Mouse (Mus musculus) erythroblast, embryonic 14.5 days (primary cell): ENCODE results near the gene Aida.

ENCODE experiments used
- GATA1 ChIP-seq: IDR thresholded peaks from 2 replicates; pipeline ENCODE4 v1.6.1; 2012; ENCODE audit warnings: low read length, inconsistent platforms, mixed read lengths
- TAL1 ChIP-seq: IDR thresholded peaks from 3 replicates; pipeline ENCODE4 v1.6.1; 2012; ENCODE audit warnings: low read length, inconsistent platforms, mixed read lengths

DNA sequence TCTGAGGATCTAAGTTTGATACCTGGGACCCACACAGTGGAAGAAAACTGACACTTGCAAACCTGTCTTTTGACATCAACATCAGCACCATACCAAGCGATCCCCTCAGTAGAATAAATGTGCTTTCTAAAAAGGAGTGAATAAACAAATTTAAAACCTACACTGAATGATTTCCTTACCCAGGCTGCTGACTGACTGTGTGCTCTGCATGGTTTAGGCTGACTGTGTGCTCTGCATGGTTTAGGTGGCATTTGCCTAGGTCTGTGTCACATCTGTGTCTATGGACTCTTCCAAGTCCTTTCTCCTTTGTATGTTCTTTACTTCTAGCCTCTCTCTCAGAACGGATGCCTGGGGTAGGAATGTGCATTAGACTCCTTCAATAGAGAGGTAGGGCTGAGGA, 44.6 kb upstream of the Aida start:
- TF ChIP-seq GATA1 (no peak), TAL1 (no peak)
